Mouse (Mus musculus) adrenal gland, adult 8-10 months (tissue): ENCODE results near the gene Ccin. TPM values are rescaled to one million over a fixed set of nuclear protein-coding genes. Genes with fewer than 3 reads are reported as not detected.
A peak's percentile ranks its signal among the peaks of the same experiment; 100 is the strongest.

Experiments used
- DNase-seq: peaks from one replicate; pipeline ENCODE4 v3.0.0; 2022
- total RNA-seq, 4 experiments: library from RNA; stranded (reverse); gene quantifications; 2 replicates each; pipeline ENCODE4 v1.2.4; 2022

The Ccin gene
- not detected for total RNA-seq

GRCm38 (mm10) chr4:43983181-43983580, at the start of gene Ccin:
Gene Ccin, plus strand, starts transcription at chr4:43983483.
- no peak for DNase-seq

- DNase-seq, result no peak
Observed at GRCm38 (mm10) chr4:43936186-43936585, 47.1 kb upstream of the Ccin start.

GRCm38 (mm10) chr4:43936749-43937674, 46.3 kb upstream of the Ccin start:
- no peak for DNase-seq

GRCm38 (mm10) chr4:43941315-43941714, 42.0 kb upstream of the Ccin start:
- no peak for DNase-seq

GRCm38 (mm10) chr4:43942421-43942820, 40.9 kb upstream of the Ccin start:
- no peak for DNase-seq

GRCm38 (mm10) chr4:43947571-43947970, 35.7 kb upstream of the Ccin start:
- DNase-seq, result peak; percentile 37

GRCm38 (mm10) chr4:43957292-43957845, 25.9 kb upstream of the Ccin start, which contains the start of gene Glipr2:
Gene Glipr2, plus strand, starts transcription at chr4:43957401.
- DNase-seq, result no peak

- DNase-seq, result no peak
Observed at GRCm38 (mm10) chr4:43957846-43958461, 25.3 kb upstream of the Ccin start.

GRCm38 (mm10) chr4:43959523-43960179, 23.6 kb upstream of the Ccin start:
- DNase-seq, result no peak

- no peak for DNase-seq
Observed at GRCm38 (mm10) chr4:43960207-43960606, 23.1 kb upstream of the Ccin start.

- DNase-seq, result no peak
Observed at GRCm38 (mm10) chr4:43964326-43964833, 18.9 kb upstream of the Ccin start.

- no peak for DNase-seq
Observed at GRCm38 (mm10) chr4:43964951-43965684, 18.2 kb upstream of the Ccin start.

- DNase-seq, result no peak
Observed at GRCm38 (mm10) chr4:43965856-43966535, 17.3 kb upstream of the Ccin start.

GRCm38 (mm10) chr4:43968650-43969049, 14.6 kb upstream of the Ccin start:
- peak; percentile 76 for DNase-seq

GRCm38 (mm10) chr4:43969373-43969772, 13.9 kb upstream of the Ccin start:
- no peak for DNase-seq

- DNase-seq, result no peak
Observed at GRCm38 (mm10) chr4:43970393-43971330, 12.6 kb upstream of the Ccin start.

- DNase-seq, result no peak
Observed at GRCm38 (mm10) chr4:43971541-43972136, 11.6 kb upstream of the Ccin start.

- no peak for DNase-seq
Observed at GRCm38 (mm10) chr4:43972137-43972591, 11.1 kb upstream of the Ccin start.

GRCm38 (mm10) chr4:43973526-43973981, 9.7 kb upstream of the Ccin start:
- DNase-seq, result peak; percentile 58
